Mouse (Mus musculus): ENCODE measurements around the gene Bahcc1.

GRCm38 (mm10) chr11:120184371-120185315 is 48.1 kb upstream of the Bahcc1 start:
- TF ChIP-seq CTCF (IDR thresholded peaks at IDR 0.05; ENCODE audit: low read depth, low read length) (no peak), POLR2A (IDR thresholded peaks at IDR 0.05; ENCODE audit: extremely low read depth, insufficient read depth, low read length) (0 out of 2 replicates have a peak, but pooled peaks have one; percentile 36)

Data from liver, adult 2 months (tissue).